Comparison of ENCODE assay signal across 16 mouse cellular contexts in the genomic region with DNA sequence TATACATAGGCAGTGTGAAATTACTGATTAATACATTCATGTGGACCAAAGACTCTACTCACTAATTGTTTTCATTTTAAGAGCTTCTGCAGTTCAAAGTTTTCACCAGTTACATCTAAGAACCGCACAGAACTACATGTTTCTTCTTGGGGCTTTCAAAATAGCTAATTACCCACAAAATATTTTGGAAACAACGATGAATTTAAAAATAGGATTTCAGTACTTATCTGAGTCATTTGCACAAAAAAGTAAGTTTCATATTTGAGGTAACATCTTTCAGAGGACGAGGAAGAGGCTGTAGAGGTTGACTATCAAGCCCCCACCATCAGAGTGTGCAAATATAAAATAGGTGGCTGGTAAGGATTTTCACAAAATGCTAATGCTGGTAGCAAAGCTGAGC.
DNase-seq lines count a peak whose midpoint lies in the region; TF ChIP-seq lines count a peak whose summit lies in the region.
"Had no signal": no experiment of that assay in that cellular context is flagged by ENCODE, and none has a peak within 500 bp of the region (broad histone marks: within the 10 kb centered on the region; RNA-seq: fewer than 3 reads in every experiment).

No protein-coding gene starts in this region.

- TF ChIP-seq CTCF in CH12.LX (conservative IDR thresholded peaks at IDR 0.05 in 1 of 2, IDR thresholded peaks at IDR 0.05 in 1 of 2; ENCODE audit: low read depth in 2 of 2, low read length in 2 of 2): no peak

- no peak for TF ChIP-seq POLR2A in CH12.LX (IDR thresholded peaks at IDR 0.05; ENCODE audit: low read depth, low read length)

- H3K4me3 ChIP-seq in CH12.LX (replicated peaks in 1 of 3; ENCODE audit: low read depth in 2 of 3, low read length in 2 of 3, poor library complexity in 1 of 3): no peak overlapping the region

- no peaks in the 10 kb centered on the region for H3K27me3 ChIP-seq in CH12.LX (replicated peaks)
- H3K27me3 ChIP-seq: Patski had no signal

- H3K9me3 ChIP-seq in CH12.LX (replicated peaks; ENCODE audit: low read length): no peaks in the 10 kb centered on the region
- H3K9me3 ChIP-seq: G1E had no signal

- H3K4me1 ChIP-seq in CH12.LX (ENCODE audit: control insufficient read depth in 1 of 2, insufficient read depth in 2 of 2): peaks cover 0 to 18% of the 10 kb centered on the region in 2 experiments; a peak in 2 of 4 replicates

- H3K36me3 ChIP-seq in CH12.LX (replicated peaks in 1 of 2; ENCODE audit: control insufficient read depth in 1 of 2, insufficient read depth in 1 of 2, low read length in 1 of 2): no peaks in the 10 kb centered on the region
- H3K36me3 ChIP-seq: G1E had no signal

- no peaks in the 10 kb centered on the region for H3K79me2 ChIP-seq in CH12.LX (replicated peaks; ENCODE audit: control insufficient read depth, extremely low read depth, insufficient read depth, poor library complexity, severe bottlenecking)

- 0 out of 2 replicates have a peak, but pooled peaks have one; percentile 23 for TF ChIP-seq EP300 in CH12.LX (IDR thresholded peaks at IDR 0.05; ENCODE audit: low read length)

- DNase-seq in CH12.LX (ENCODE audit: extremely low read depth): no peak
- no peak for DNase-seq in left cerebral cortex, postnatal 14 days (ENCODE audit: low spot score in 2 of 2)
- DNase-seq: adrenal gland, adult 2 months; adrenal gland, adult 8-10 months; adrenal gland, postnatal 10 days; adrenal gland, postnatal 14 days; adrenal gland, postnatal 25 days; adrenal gland, postnatal 36 days; B cell, adult 2 months; cerebellum, adult 11 months; cerebellum, adult 11-12 months; cerebellum, adult 18-20 months; cerebellum, adult 2 months; cerebellum, adult 8-10 months had no signal

- in situ Hi-C loops in CH12.LX (cut with MboI; ENCODE audit: low pct_ligation_motif_present, low pct_unique_long_range_greater_than_20kb, low sequenced_read_pairs): no loop called here

- H3K4me2 ChIP-seq in CH12.LX (ENCODE audit: insufficient read depth, low read depth, poor library complexity, severe bottlenecking): peak overlapping the region; percentile 74

- intact Hi-C loops in left cerebral cortex, postnatal 14 days (cut with DNase I): no loop called here

- dilution Hi-C loops in CH12.LX (cut with MboI; ENCODE audit: extremely low pct_ligation_motif_present, extremely low pct_unique_long_range_greater_than_20kb, low sequenced_read_pairs): no loop called here

- no peak overlapping the region for H3K9ac ChIP-seq in CH12.LX (ENCODE audit: insufficient read depth, low read depth)

- TF ChIP-seq RAD21 in CH12.LX (IDR thresholded peaks at IDR 0.05; ENCODE audit: low read depth, low read length): no peak

- no peak overlapping the region for H3K27ac ChIP-seq in CH12.LX (ENCODE audit: insufficient read depth, low read depth)

TF ChIP-seq in CH12.LX, 34 proteins besides CTCF, POLR2A, EP300 and RAD21:
- peak; percentile 80 for TF ChIP-seq JUND (conservative IDR thresholded peaks at IDR 0.05; ENCODE audit: low read depth, low read length)
- no peak for TF ChIP-seq HCFC1 (IDR thresholded peaks at IDR 0.05; ENCODE audit: low read depth, low read length)
- TF ChIP-seq ZMIZ1 (IDR thresholded peaks at IDR 0.05; ENCODE audit: low read depth, low read length): no peak
- TF ChIP-seq MAFK (IDR thresholded peaks at IDR 0.05; ENCODE audit: insufficient replicate concordance, low read length): peak; percentile 12; the same call in 1 of the 2 replicates
- TF ChIP-seq TCF12 (IDR thresholded peaks at IDR 0.05; ENCODE audit: low read depth, low read length): no peak; the same call in 1 of the 2 replicates
- TF ChIP-seq JUN (IDR thresholded peaks at IDR 0.05; ENCODE audit: insufficient read depth, low read depth, low read length): peak; percentile 41; the same call in 1 of the 2 replicates
- TF ChIP-seq SIN3A (IDR thresholded peaks at IDR 0.05; ENCODE audit: low read length): 0 out of 2 replicates have a peak, but pooled peaks have one; percentile 22
- peak; percentile 73 for TF ChIP-seq IRF4 (IDR thresholded peaks at IDR 0.05; ENCODE audit: low read depth, low read length)
- TF ChIP-seq MEF2A (IDR thresholded peaks at IDR 0.05; ENCODE audit: borderline replicate concordance, low read depth, low read length): peak; percentile 88; the same call in 1 of the 2 replicates
- peak; percentile 43 for TF ChIP-seq ZNF384 (IDR thresholded peaks at IDR 0.05; ENCODE audit: low read depth, low read length)
